Mouse (Mus musculus) G1E (cell line): ENCODE results near the gene Alkal2. TPM values are rescaled to one million over a fixed set of nuclear protein-coding genes. Genes with fewer than 3 reads are reported as not detected.

Experiments used
- ATAC-seq: 2 replicates; pipeline ENCODE4 v1.8.0; 2016; ENCODE audit warnings: mild to moderate bottlenecking; ENCODE audit not compliant: insufficient number of reproducible peaks, poor library complexity, low FRiP score, severe bottlenecking; ENCODE audit errors: extremely low read depth
- DNase-seq: peaks from one replicate; pipeline ENCODE4 v3.0.0; 2012; ENCODE audit warnings: low spot score
- H3K27me3 ChIP-seq: 2 replicates; pipeline ENCODE4 v1.6.1; 2012; ENCODE audit warnings: mild to moderate bottlenecking, low read length, inconsistent platforms; ENCODE audit not compliant: insufficient read depth
- H3K36me3 ChIP-seq: replicated peaks from 2 replicates; pipeline ENCODE3; 2012; ENCODE audit warnings: mild to moderate bottlenecking, inconsistent platforms
- H3K4me1 ChIP-seq: 2 replicates; pipeline ENCODE4 v1.6.1; 2012; ENCODE audit warnings: low read depth, low read length, inconsistent platforms, mixed read lengths; ENCODE audit not compliant: insufficient read depth
- H3K4me3 ChIP-seq: 2 replicates; pipeline ENCODE4 v1.5.1; 2012; ENCODE audit warnings: low read depth, mild to moderate bottlenecking, inconsistent platforms, low read length, moderate library complexity, mixed read lengths
- H3K9me3 ChIP-seq: replicated peaks from 2 replicates; pipeline ENCODE4 v1.6.1; 2012; ENCODE audit warnings: inconsistent platforms
- CTCF ChIP-seq: IDR thresholded peaks from 2 replicates; pipeline ENCODE4 v1.5.1; 2012; ENCODE audit warnings: low read depth, low read length, inconsistent platforms, mixed read lengths
- GATA1 ChIP-seq: IDR thresholded peaks from 2 replicates; pipeline ENCODE4 v1.6.1; 2012; ENCODE audit warnings: borderline replicate concordance, low read length, inconsistent platforms, mixed read lengths
- GATA2 ChIP-seq: IDR thresholded peaks from 2 replicates; pipeline ENCODE4 v1.6.1; 2012; ENCODE audit warnings: low read depth, low read length, inconsistent platforms, borderline replicate concordance
- POLR2AphosphoS5 ChIP-seq: IDR thresholded peaks from 2 replicates; pipeline ENCODE4 v1.6.1; 2012; ENCODE audit warnings: low read depth, low read length, inconsistent platforms; ENCODE audit not compliant: insufficient replicate concordance
- TAL1 ChIP-seq: conservative IDR thresholded peaks from 2 replicates; pipeline ENCODE4 v1.6.1; 2012; ENCODE audit warnings: low read depth, low read length, inconsistent platforms, mixed read lengths
- polyA plus RNA-seq: library from polyadenylated mRNA; stranded (reverse); fragments of >175 nt; gene quantifications from 2 replicates; pipeline ENCODE4 v1.2.3, GENCODE M21; 2012
- total RNA-seq, 2 experiments: library from RNA; stranded (forward) in 1 of 2; stranded (reverse) in 1 of 2; fragments of 200-1000 nt in 1 of 2; fragments of >200 nt in 1 of 2; fragmentation: Nextera tagmentation in 1 of 2; gene quantifications; 2 replicates each; pipeline ENCODE4 v1.2.3; 2014 to 2017

Alkal2 gene
- total and polyA plus RNA-seq, 3 experiments, result not detected

DNA sequence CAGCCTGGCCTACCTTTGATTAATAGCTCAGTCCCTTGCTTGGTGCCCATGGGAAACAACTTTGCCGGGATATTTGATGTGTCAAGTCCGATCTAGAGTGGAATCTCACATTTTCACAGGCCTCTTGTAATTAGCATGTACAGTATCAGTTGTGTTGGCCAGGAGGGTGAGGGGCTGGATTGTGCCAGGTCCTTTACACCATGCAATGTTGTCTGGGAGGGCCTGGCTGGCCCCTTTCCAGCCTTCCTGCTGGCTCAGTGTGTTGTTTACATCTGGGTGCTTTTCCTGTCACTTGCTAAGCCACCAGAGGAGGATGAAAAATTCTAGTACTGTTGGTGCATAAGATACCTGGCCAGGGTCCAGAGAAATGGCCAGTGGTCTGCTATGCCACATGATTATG lies 19.8 kb upstream of the Alkal2 start:
- no peak overlapping the region for H3K4me3 ChIP-seq
- H3K36me3 ChIP-seq, result no peaks in the 10 kb centered on the region
- no peaks in the 10 kb centered on the region for H3K27me3 ChIP-seq
- TF ChIP-seq POLR2AphosphoS5 (no peak), CTCF (no peak), TAL1 (no peak), GATA2 (no peak), GATA1 (no peak)
- H3K9me3 ChIP-seq, result no peaks in the 10 kb centered on the region
- DNase-seq (no peak), ATAC-seq (no peak)
- no peaks in the 10 kb centered on the region for H3K4me1 ChIP-seq

DNA sequence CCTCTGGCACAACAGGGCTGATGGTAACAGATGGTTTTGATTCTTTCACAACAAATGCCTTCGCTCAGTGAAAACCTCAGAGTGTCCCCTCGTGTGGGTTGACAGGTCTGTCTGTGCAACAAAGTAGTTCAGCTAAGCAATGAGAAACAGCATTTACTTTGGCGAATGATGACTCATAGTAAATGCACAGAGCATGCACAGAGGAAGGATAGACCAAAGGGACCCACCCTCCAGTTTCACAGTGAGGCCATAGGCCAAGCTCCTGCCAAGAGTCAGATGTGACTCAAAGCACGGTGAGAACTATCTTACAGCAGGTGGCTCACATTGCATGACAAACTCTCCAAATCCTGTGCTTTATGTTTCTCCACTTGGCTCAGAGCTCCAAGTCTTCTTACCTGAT lies 18.3 kb upstream of the Alkal2 start:
- Histone ChIP-seq H3K4me1 (no peaks in the 10 kb centered on the region), H3K4me3 (no peak overlapping the region), H3K36me3 (no peaks in the 10 kb centered on the region), H3K9me3 (no peaks in the 10 kb centered on the region), H3K27me3 (no peaks in the 10 kb centered on the region)
- ATAC-seq (no peak), DNase-seq (no peak)
- no peak for TF ChIP-seq TAL1
- no peak for TF ChIP-seq GATA1
- TF ChIP-seq GATA2, result no peak
- TF ChIP-seq POLR2AphosphoS5, result no peak
- TF ChIP-seq CTCF, result no peak

DNA sequence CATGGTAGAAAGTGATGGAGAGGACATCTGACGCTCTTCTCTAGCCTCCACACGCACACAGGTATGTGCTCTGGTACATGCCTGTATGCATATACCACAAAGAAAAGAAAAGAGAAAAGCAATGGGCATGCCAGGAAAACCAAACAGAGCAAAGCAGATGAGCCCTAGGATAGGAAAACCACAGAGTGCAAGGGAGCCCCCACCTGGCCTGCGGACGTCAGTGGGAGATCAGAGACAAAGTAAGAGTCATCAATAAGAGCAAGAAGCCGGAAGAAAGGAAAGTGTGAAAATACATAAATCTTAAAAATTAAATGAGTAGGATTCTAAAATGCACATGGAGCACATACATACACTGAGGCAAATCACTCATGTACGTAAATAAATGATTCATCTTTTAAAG lies 4.7 kb upstream of the Alkal2 start:
- peaks cover 3% of the 10 kb centered on the region for H3K9me3 ChIP-seq
- peaks cover 17% of the 10 kb centered on the region; the same call in 1 of the 2 replicates for H3K27me3 ChIP-seq
- H3K4me1 ChIP-seq, result no peaks in the 10 kb centered on the region
- DNase-seq (no peak), ATAC-seq (no peak)
- H3K36me3 ChIP-seq, result no peaks in the 10 kb centered on the region
- no peak for TF ChIP-seq GATA1
- TF ChIP-seq GATA2, result no peak
- TF ChIP-seq CTCF, result no peak
- no peak for TF ChIP-seq POLR2AphosphoS5
- TF ChIP-seq TAL1, result no peak
- no peak overlapping the region for H3K4me3 ChIP-seq

DNA sequence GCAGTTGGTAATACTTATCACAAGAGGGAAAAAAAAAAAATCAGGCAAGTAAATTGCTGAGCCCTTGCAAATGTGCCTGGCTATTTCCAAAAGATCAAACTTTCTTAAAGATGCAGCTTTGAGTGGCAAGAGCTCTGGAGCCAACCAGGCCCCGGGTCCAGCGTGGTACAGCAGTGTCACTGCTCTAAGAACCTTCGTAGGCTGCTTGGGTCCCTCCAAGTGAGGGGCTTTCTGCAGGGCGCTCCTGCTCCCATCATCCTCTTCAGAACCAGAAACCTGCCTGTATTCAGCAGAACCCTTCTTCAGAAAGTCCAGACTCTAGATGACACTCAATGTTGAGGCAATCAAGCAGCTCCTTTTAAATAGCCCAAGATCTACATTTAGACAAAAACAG lies 533 bp upstream of the Alkal2 start:
- DNase-seq, result no peak

DNA sequence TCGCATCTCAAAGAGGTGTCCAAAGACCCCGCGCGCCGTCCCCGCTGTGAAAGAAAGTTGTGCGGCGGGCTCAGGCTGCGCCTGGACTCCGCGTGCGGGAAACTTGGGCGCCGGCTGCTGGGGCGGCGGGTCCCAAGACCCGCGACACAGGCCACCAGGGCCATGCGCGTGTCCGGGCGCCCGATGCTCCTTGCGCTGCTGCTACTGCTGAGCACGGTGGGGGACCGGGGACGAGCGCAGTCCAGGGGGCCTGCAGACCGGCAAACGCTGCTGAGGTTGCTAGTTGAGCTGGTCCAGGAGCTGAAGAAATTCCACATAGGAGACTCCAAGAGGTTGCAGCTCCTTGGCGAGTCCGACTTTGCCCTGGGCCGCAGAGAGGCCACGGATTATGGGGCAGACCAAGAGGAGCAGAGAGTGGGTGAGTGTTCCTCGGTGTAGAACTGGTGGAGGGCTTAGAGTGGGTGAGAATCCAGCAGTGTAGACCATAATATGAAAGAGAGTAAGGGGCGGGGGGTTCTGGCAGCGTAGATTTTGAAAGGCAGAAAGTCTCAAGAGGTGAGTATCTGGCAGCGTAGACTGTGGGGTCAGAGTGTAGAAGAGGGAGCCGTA lies 604 bp downstream of the Alkal2 start:
- Histone ChIP-seq H3K4me3 (no peak overlapping the region), H3K9me3 (peaks cover 6% of the 10 kb centered on the region), H3K4me1 (no peaks in the 10 kb centered on the region), H3K27me3 (peaks cover 14% of the 10 kb centered on the region; the same call in 1 of the 2 replicates), H3K36me3 (no peaks in the 10 kb centered on the region)
- TF ChIP-seq TAL1 (no peak), CTCF (no peak), POLR2AphosphoS5 (no peak), GATA2 (no peak), GATA1 (no peak)
- ATAC-seq (no peak), DNase-seq (no peak)

More for the DNA sequence above, 533 bp upstream of the Alkal2 start:
- TF ChIP-seq CTCF (no peak), GATA2 (no peak), GATA1 (no peak), TAL1 (no peak), POLR2AphosphoS5 (no peak)
- H3K27me3 ChIP-seq, result peaks cover 17% of the 10 kb centered on the region; the same call in 1 of the 2 replicates
- H3K4me3 ChIP-seq, result no peak overlapping the region
- H3K9me3 ChIP-seq, result peaks cover 6% of the 10 kb centered on the region
- H3K4me1 ChIP-seq, result no peaks in the 10 kb centered on the region
- H3K36me3 ChIP-seq, result no peaks in the 10 kb centered on the region
- no peak for ATAC-seq

DNA sequence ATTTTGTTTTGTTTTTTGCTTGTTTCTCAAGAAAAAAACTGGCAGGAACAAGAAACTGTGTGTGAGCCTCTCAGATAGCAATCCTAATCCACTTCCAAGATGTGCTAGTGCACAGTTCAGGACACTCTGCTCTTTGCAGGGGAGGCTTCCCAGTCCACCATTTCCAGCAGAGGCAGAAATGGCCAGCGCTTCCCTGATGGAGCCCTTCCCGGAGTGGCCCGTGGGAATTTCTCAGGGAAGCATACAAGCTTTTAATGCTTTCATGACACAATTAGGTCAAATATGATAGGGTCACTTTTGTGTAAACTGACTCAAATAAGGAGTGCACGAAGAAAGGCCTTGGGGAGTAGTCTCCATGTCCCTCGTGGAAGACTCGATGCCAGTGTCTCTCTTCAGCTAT lies 1.8 kb downstream of the Alkal2 start:
- no peak for DNase-seq
- no peak overlapping the region for H3K4me3 ChIP-seq
- H3K4me1 ChIP-seq, result no peaks in the 10 kb centered on the region
- H3K9me3 ChIP-seq, result peaks cover 6% of the 10 kb centered on the region
- TF ChIP-seq GATA1 (no peak), GATA2 (no peak), CTCF (no peak), TAL1 (no peak), POLR2AphosphoS5 (no peak)
- ATAC-seq, result no peak
- H3K36me3 ChIP-seq, result no peaks in the 10 kb centered on the region
- H3K27me3 ChIP-seq, result peaks cover 13% of the 10 kb centered on the region; the same call in 1 of the 2 replicates
